Mouse (Mus musculus): ENCODE data around the gene Rwdd4a. TPM values are rescaled to one million over a fixed set of nuclear protein-coding genes. Genes with fewer than 3 reads are reported as not detected.

The Rwdd4a gene
- total RNA-seq, 2 experiments from 2014 or later = 44.9 to 56.7 TPM

DNA sequence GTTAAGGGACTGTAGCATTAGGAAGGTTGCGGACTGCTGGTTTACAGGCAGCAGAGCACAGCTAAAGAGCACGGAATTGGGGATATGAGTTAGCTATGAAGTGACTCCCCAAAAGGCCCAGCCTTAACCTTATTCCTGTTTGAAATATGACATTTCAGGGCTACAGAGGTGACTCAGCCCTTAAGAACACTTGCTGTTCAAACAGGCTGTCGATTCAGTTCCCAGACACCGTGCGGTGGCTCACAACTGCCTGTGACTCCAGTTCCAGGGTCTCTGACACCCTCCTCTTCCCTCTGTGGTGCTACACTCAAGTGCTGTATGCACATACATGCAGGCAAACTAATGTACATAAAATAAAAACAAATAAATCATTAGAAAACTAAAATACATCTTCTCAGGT is 55.2 kb downstream of the Rwdd4a start:
- DNase-seq = peak; percentile 17

DNA sequence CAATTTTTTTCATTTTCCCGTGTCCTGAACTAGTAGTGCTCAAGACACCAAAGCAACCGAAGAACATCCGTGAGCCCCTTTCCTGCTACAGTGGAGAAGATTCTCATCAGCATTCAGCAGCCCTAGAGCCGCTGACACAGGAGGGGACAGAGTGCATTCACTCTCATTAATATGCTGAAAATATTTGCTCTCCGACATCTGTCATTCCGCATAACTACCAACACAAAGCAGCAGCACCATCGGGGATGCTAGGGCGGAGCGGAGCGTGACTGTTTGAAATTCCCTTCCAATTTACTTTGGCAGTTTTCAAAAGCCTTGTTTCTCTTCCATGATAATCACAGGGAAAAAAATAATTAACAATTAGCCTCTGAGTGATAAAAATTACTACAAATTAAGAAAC is 56.9 kb downstream of the Rwdd4a start:
- DNase-seq = no peak

DNA sequence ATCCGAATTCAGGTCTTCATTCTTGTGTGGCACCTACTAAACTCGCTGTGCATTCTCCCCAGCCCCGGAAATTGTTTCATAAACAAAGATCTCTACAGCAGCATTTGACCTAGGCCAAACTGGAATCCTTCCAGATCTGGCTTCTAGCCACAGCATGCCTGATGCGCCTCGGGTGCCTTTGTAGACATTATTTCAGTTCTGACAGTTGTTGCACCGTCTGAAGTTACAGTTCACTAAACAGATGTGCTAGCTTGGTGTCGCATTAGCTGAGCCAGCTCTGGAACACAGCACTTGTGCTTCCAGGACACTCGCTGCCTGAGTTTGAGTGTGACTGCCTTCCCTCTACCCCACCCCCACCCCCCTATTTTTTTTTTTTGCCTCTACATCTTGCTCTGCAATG is 67.2 kb downstream of the Rwdd4a start:
- peak; percentile 49 for DNase-seq

Small RNA genes lying within 50 kb of the gene (microRNA-seq; reads per million reads assigned to microRNA genes)
- not detected for gene Gm27409

Other genes starting within 250 kb of the Rwdd4a start
- 10 to 100 TPM; 12.4 to 18.8 TPM for gene Stox2, start 87.3 kb upstream of the Rwdd4a start, total RNA-seq (2021)
- 10 to 100 TPM; 27.9 to 31.3 TPM for gene Trappc11, start 194 bp upstream of the Rwdd4a start, total RNA-seq (2021)
- gene Ing2, start 141.9 kb downstream of the Rwdd4a start, total RNA-seq (2021) = 10 to 100 TPM; 18.4 to 23.0 TPM
- 10 to 100 TPM; 13.4 to 14.4 TPM for gene Cdkn2aip, start 180.3 kb downstream of the Rwdd4a start, total RNA-seq (2021)

Data from adrenal gland, postnatal 10 days (tissue).